Mouse (Mus musculus) cerebellum, postnatal 4 days (tissue): Measurements from ENCODE around the gene Sval3.

Experiments used
- DNase-seq, 2 experiments: peaks; one replicate each; pipeline ENCODE4 v3.0.0; 2022; ENCODE audit warnings: low spot score in 2 of 2, mixed read lengths in 1 of 2

Gene Sval3

DNA sequence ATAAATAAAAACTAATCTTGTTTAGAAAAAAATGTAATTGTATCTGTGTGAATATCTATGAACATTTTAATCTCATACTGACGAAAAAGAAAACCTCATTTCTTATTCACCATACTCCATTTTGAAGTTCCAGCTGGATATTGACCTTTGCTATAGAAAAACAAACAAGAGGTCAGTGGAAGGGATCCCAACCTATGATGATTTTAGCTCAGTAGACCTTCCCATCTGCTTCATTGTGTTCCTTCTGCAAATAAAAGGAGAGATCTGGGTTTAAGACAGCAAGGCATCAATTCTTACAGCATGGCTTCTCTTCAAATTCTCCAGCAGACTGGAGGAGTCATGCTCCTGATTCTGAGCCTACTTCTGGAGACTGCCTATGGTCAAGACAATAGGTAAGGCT lies at the start of gene Sval3:
Gene Sval3 (plus strand): TSS at position 301 of the 400 bp plus-strand sequence.
- no peak for DNase-seq

DNA sequence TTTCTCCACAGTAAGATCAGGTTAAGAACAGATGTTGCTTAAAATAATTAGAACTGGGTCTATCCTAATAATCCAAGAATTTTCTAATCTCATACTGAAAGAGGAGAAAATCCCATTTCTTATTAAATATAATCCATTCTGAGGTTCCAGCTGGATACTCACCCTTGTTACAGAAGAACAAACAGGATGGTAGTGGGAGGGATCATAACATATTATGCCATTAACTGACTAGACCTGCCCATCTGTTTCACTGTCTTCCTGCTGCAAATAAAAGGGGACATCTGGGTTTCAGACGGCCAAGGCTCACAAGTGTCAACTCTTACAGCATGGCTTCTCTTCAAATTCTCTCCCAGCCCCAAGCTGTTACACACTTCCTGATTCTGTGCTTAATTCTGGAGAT lies 16.6 kb upstream of the Sval3 start, which contains the start of gene Sval1:
Gene Sval1 (plus strand): TSS at position 301 of the 400 bp plus-strand sequence.
- DNase-seq = no peak
